Mouse (Mus musculus) bone marrow, adult 2 months (tissue): Measurements from ENCODE around the gene Mogat2.

ENCODE experiments used
- CTCF ChIP-seq: fragments of 200-500 bp; IDR thresholded peaks from 2 replicates; pipeline ENCODE4 v1.5.1; 2011; ENCODE audit warnings: low read length, control low read depth; ENCODE audit not compliant: control insufficient read depth, insufficient read depth
- POLR2A ChIP-seq: fragments of 200-500 bp; IDR thresholded peaks from 2 replicates; pipeline ENCODE4 v1.6.1; 2011; ENCODE audit warnings: low read depth, mild to moderate bottlenecking, control low read depth, low read length, borderline replicate concordance; ENCODE audit not compliant: control insufficient read depth

GRCm38 (mm10) chr7:99215347-99215855, 23.0 kb downstream of the Mogat2 start:
- TF ChIP-seq POLR2A (no peak), CTCF (no peak)
